Mouse (Mus musculus): ENCODE measurements around the gene Crym.

Crym gene

GRCm38 (mm10) chr7:120201771-120202170 is at the start of gene Crym:
Crym (minus strand) TSS chr7:120202111.
- DNase-seq (ENCODE audit: low spot score), result peak; percentile 31

GRCm38 (mm10) chr7:120241092-120241491 is 39.2 kb upstream of the Crym start:
- peak; percentile 18 for DNase-seq (ENCODE audit: low spot score)

- DNase-seq (ENCODE audit: low spot score), result no peak
These were observed 26.6 kb upstream of the Crym start for GRCm38 (mm10) chr7:120228541-120228940.

- DNase-seq (ENCODE audit: low spot score), result no peak
These were observed 4.1 kb upstream of the Crym start for GRCm38 (mm10) chr7:120205989-120206388.

GRCm38 (mm10) chr7:120203789-120204188 is 1.9 kb upstream of the Crym start, which contains the start of gene Abca14:
Abca14 (plus strand) TSS chr7:120203961.
- DNase-seq (ENCODE audit: low spot score), result peak; percentile 89

GRCm38 (mm10) chr7:120201231-120201744 is 623 bp downstream of the Crym start:
- peak; percentile 30 for DNase-seq (ENCODE audit: low spot score)

- DNase-seq (ENCODE audit: low spot score), result no peak
These were observed 6.7 kb downstream of the Crym start for GRCm38 (mm10) chr7:120195207-120195606.

- no peak for DNase-seq (ENCODE audit: low spot score)
These were observed 9.1 kb downstream of the Crym start for GRCm38 (mm10) chr7:120192816-120193215.

- DNase-seq (ENCODE audit: low spot score), result no peak
These were observed 9.7 kb downstream of the Crym start for GRCm38 (mm10) chr7:120192207-120192606.

GRCm38 (mm10) chr7:120190150-120190665 is 11.7 kb downstream of the Crym start:
- DNase-seq (ENCODE audit: low spot score), result no peak

GRCm38 (mm10) chr7:120189369-120190149 is 12.4 kb downstream of the Crym start:
- no peak for DNase-seq (ENCODE audit: low spot score)

GRCm38 (mm10) chr7:120188946-120189345 is 13.0 kb downstream of the Crym start:
- no peak for DNase-seq (ENCODE audit: low spot score)

GRCm38 (mm10) chr7:120182891-120183290 is 19.0 kb downstream of the Crym start:
- no peak for DNase-seq (ENCODE audit: low spot score)

- no peak for DNase-seq (ENCODE audit: low spot score)
These were observed 20.3 kb downstream of the Crym start for GRCm38 (mm10) chr7:120181401-120182230.

GRCm38 (mm10) chr7:120180547-120180946 is 21.4 kb downstream of the Crym start:
- no peak for DNase-seq (ENCODE audit: low spot score)

GRCm38 (mm10) chr7:120178935-120179334 is 23.0 kb downstream of the Crym start:
- no peak for DNase-seq (ENCODE audit: low spot score)

- no peak for DNase-seq (ENCODE audit: low spot score)
These were observed 24.3 kb downstream of the Crym start for GRCm38 (mm10) chr7:120177611-120178010.

GRCm38 (mm10) chr7:120174723-120175504 is 27.0 kb downstream of the Crym start:
- no peak for DNase-seq (ENCODE audit: low spot score)

GRCm38 (mm10) chr7:120173603-120174244 is 28.2 kb downstream of the Crym start, which contains the start of gene Anks4b:
Anks4b (plus strand) TSS chr7:120173858.
- no peak for DNase-seq (ENCODE audit: low spot score)

- DNase-seq (ENCODE audit: low spot score), result no peak
These were observed 29.7 kb downstream of the Crym start for GRCm38 (mm10) chr7:120172188-120172700.
